Mouse (Mus musculus) forebrain, embryonic 14.5 days (tissue): ENCODE measurements around the gene Slc34a1. TPM values are rescaled to one million over a fixed set of nuclear protein-coding genes. Genes with fewer than 3 reads are reported as not detected.

ENCODE experiments used
- ATAC-seq: fragments of 200-750 bp; cut with Nextera tagmentation; 2 replicates; pipeline ENCODE4 v1.8.0; 2017; ENCODE audit warnings: mild to moderate bottlenecking, moderate library complexity
- DNase-seq: peaks from one replicate; pipeline ENCODE4 v3.0.0-alpha.2; 2015; ENCODE audit warnings: low spot score
- H3K27ac ChIP-seq: fragments of 300-500 bp; sonication (generic); 2 replicates; pipeline ENCODE4 v1.5.1; 2014; ENCODE audit warnings: low read depth, mild to moderate bottlenecking, control low read depth, low read length, moderate library complexity
- H3K27me3 ChIP-seq: fragments of 300-500 bp; sonication (generic); replicated peaks from 2 replicates; pipeline ENCODE4 v1.6.1; 2014; ENCODE audit warnings: low read length, control low read depth, mixed read lengths; ENCODE audit not compliant: control insufficient read depth, insufficient read depth
- H3K36me3 ChIP-seq: fragments of 300-500 bp; sonication (generic); 2 replicates; pipeline ENCODE4 v1.6.1; 2014; ENCODE audit warnings: low read length, control low read depth; ENCODE audit not compliant: control insufficient read depth, insufficient read depth
- H3K4me1 ChIP-seq: fragments of 300-500 bp; sonication (generic); 2 replicates; pipeline ENCODE4 v1.6.1; 2014; ENCODE audit warnings: antibody characterized with exemption, low read length, control low read depth; ENCODE audit not compliant: control insufficient read depth, insufficient read depth
- H3K4me2 ChIP-seq: fragments of 300-500 bp; sonication (generic); 2 replicates; pipeline ENCODE4 v1.6.1; 2014; ENCODE audit warnings: mild to moderate bottlenecking, control low read depth, low read length
- H3K4me3 ChIP-seq: fragments of 300-500 bp; sonication (generic); 2 replicates; pipeline ENCODE4 v1.5.1; 2014; ENCODE audit warnings: low read depth, low read length, control low read depth
- H3K9ac ChIP-seq: fragments of 300-500 bp; sonication (generic); 2 replicates; pipeline ENCODE4 v1.6.1; 2014; ENCODE audit warnings: mild to moderate bottlenecking, low read length, control low read depth, moderate library complexity
- H3K9me3 ChIP-seq: fragments of 300-500 bp; sonication (generic); replicated peaks from 2 replicates; pipeline ENCODE4 v1.6.1; 2016; ENCODE audit warnings: low read length, control low read depth, mixed read lengths; ENCODE audit not compliant: control insufficient read depth
- WGBS: fragments of 180-500 bp; shearing (Covaris S2); extraction: QIAGEN DNeasy Blood & Tissue Kit; methylation state at CpG from one replicate; pipeline ENCODE4 v1.1.7; 2014; 5-methylcytosine and 5-hydroxymethylcytosine counted together
- polyA plus RNA-seq: library from polyadenylated mRNA; unstranded; fragments of >200 nt; fragmentation: Nextera tagmentation; extraction: Ambion mirVana; gene quantifications from 2 replicates; pipeline ENCODE4 v1.2.1, GENCODE M21; 2014

Gene Slc34a1
- not detected in 2 replicates for polyA plus RNA-seq

DNA sequence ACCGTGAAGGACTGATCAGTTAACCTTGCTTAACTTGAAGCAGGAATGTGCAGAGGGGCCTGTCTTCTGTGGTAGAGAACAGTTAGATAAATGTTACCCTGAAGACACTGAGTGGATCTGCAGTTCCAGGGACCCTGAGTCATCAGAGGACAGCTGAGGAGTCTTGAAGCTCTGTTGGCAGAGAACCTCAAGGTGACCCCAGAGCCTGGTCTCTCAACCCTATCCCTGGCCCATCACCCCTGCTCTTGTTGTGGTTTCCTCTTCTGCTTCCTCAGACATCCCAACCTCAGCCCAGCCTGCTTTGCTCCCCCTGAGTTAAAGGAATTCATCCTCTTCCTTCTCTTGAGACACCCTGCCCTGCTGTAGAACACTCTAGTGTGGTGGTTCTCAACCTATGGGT lies at the start of gene Slc34a1:
Gene Slc34a1 (plus strand): TSS at position 100 of the 400 bp plus-strand sequence.
- H3K4me1 ChIP-seq = no peaks in the 10 kb centered on the region
- no peak for DNase-seq
- H3K27ac ChIP-seq = no peak within 1 kb of the TSS
- 94% methylated on average over 1 of the region's 1 CpGs for WGBS
- no peak for ATAC-seq
- H3K9me3 ChIP-seq = no peaks in the 10 kb centered on the region
- H3K36me3 ChIP-seq = no peaks in the 10 kb centered on the region
- no peak within 1 kb of the TSS for H3K4me2 ChIP-seq
- H3K9ac ChIP-seq = no peak within 1 kb of the TSS
- no peaks in the 10 kb centered on the region for H3K27me3 ChIP-seq
- H3K4me3 ChIP-seq = no peak within 1 kb of the TSS

DNA sequence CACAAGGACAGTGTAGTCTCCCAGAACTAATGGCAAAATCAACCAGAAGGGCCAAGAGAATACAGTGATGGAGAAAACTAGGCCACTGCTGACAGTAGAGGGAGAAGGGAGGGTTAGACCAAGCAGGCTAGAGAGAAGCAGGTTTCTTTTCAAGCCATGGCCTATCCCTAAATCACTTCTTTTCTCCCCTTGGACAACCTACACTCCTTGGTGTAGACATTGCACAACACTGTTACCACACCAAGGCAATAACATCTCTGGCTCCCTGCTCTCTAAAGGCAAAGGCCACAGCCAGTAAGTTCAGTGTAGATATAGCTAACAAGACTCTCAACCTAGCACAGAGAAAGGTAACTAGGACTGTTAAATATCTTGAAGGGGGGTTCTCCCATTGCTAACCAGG lies 36.8 kb upstream of the Slc34a1 start:
- H3K27me3 ChIP-seq = no peaks in the 10 kb centered on the region
- peak overlapping the region; percentile 85; the same call in 1 of the 2 replicates for H3K9ac ChIP-seq
- H3K4me3 ChIP-seq = peak overlapping the region; percentile 94
- DNase-seq (no peak), ATAC-seq (no peak)
- H3K27ac ChIP-seq = no peak overlapping the region
- peaks cover 40% of the 10 kb centered on the region for H3K36me3 ChIP-seq
- H3K9me3 ChIP-seq = no peaks in the 10 kb centered on the region
- H3K4me1 ChIP-seq = peaks cover 10% of the 10 kb centered on the region
- H3K4me2 ChIP-seq = peak overlapping the region; percentile 86

DNA sequence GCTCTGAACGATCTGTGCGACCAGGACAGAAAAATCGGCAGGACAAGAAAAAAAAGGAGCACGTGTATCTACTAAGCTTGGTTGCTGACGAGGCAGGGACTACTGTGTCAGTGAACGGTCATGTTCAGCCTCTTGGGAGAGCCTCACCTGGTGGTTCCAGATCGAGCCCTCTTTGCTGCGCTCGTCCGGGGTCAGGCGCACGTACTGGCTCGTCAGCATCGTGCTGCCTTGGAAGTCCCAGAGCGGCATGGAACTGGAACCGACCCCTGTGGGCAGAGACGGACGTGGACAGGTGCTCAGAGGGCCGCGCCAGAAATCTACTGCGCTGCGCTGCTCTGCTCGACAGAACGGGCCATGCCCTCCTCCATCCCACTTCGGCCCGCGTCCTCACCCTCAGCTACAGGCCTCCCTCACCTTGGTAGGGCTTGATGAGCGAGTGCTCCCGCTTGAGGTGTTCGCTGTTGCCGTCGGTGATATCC lies 36.0 kb upstream of the Slc34a1 start:
- peaks cover 34% of the 10 kb centered on the region for H3K36me3 ChIP-seq
- H3K4me2 ChIP-seq = peak overlapping the region; percentile 86
- H3K9me3 ChIP-seq = no peaks in the 10 kb centered on the region
- peak overlapping the region; percentile 85 for H3K9ac ChIP-seq
- WGBS = under 1% methylated on average over 32 of the region's 32 CpGs
- ATAC-seq = peak; percentile 50
- H3K27me3 ChIP-seq = 0 out of 2 replicates have a peak, but pooled peaks cover 2% of the 10 kb centered on the region
- H3K27ac ChIP-seq = peak overlapping the region; percentile 89
- no peak for DNase-seq
- peak overlapping the region; percentile 94 for H3K4me3 ChIP-seq
- peaks cover 10% of the 10 kb centered on the region for H3K4me1 ChIP-seq

DNA sequence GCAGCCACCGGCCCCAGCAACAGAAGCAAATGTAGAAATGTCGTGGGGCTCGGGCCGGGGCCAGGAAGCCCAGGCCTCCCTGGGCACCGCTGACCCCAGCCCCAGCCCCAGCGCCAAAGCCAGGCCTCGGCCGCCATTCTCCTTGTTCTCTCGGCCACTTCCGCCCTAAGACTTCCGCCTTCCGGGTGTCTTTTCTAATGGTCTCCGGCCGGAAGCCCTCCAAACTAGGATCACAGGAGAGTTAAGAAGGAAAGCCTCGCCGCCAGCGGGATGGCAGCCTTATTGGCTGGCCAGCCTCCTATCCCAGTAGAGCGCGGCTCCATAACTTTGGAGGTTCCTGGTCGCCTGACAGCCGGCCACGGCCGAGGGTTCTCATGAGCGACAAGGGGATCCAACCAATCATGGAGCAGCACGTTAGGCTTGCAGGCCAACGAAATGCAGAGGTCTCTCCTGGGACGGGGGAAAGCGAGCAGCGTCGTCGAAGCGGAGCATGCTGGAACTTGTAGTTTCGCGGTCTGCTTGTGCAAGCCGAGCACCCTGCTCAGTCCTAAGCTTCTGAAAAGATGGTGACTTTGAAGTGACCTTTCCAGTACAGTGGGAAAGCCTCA lies 35.4 kb upstream of the Slc34a1 start, which contains the start of gene Lman2:
Gene Lman2 (minus strand): TSS at position 331 of the 608 bp plus-strand sequence.
- Histone ChIP-seq H3K36me3 (peaks cover 31% of the 10 kb centered on the region), H3K4me2 (peak within 1 kb of the TSS; percentile 86), H3K9ac (peak within 1 kb of the TSS; percentile 85), H3K9me3 (no peaks in the 10 kb centered on the region), H3K27ac (peak within 1 kb of the TSS; percentile 89), H3K4me1 (peaks cover 10% of the 10 kb centered on the region), H3K27me3 (0 out of 2 replicates have a peak, but pooled peaks cover 2% of the 10 kb centered on the region), H3K4me3 (peak within 1 kb of the TSS; percentile 94)
- DNase-seq (peak; percentile 99), ATAC-seq (peak; percentile 99)
- under 1% methylated on average over 35 of the region's 35 CpGs for WGBS

DNA sequence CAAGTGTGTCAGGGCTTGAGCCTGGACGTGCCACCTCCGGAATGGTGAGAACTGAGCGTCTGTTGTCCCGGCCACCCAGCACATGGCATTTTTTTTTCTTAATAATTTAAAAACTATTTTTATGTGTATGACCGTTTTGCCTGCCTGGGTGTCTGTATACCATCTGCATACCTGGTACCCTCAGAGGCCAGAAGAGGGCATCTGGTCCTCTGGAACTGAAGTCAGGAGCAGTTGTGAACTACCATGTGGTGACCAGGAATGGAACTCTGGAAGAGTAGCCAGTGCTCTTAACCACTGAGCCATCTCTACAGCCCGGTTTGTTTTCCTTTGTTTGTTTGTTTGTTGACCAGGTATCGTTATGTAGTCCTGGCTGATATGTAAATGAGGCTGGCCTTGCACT lies 29.6 kb upstream of the Slc34a1 start:
- no peak overlapping the region for H3K4me3 ChIP-seq
- no peak for DNase-seq
- no peak for ATAC-seq
- 81% methylated on average over 7 of the region's 7 CpGs for WGBS
- H3K27me3 ChIP-seq = 0 out of 2 replicates have a peak, but pooled peaks cover 2% of the 10 kb centered on the region
- H3K4me1 ChIP-seq = no peaks in the 10 kb centered on the region
- no peaks in the 10 kb centered on the region for H3K36me3 ChIP-seq
- H3K4me2 ChIP-seq = no peak overlapping the region
- no peak overlapping the region for H3K27ac ChIP-seq
- no peak overlapping the region for H3K9ac ChIP-seq
- H3K9me3 ChIP-seq = no peaks in the 10 kb centered on the region

DNA sequence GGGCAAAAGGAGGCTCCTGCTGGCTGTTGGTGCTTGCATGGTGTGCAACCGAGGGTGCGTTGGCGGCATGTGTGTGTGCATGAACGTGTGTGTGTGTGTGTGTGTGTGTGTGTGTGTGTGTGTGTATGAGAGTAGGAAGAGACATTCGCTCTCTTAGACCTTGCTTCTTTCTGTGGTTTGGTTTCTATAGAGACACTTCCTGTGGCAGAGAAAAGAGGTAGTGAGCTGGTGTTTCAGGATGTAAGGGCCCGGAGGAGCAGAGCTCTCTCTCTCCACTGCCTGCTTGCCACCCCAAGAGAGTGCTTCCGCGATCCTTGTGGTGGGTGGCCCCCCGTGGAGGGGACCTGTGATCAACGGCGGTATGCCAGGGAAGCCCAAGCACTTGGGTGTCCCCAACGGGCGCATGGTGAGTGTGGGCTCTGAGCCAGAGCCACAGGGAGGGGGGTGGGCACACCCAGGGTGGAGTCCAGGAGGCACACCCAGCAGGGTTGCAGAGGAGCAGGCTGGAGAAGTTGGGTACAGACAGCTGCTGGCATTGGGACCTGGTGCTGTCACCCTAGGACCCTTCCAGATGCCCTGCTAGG lies 28.4 kb upstream of the Slc34a1 start, which contains the start of gene Rgs14:
Gene Rgs14 (plus strand): TSS at position 202 of the 584 bp plus-strand sequence.
- 0 out of 2 replicates have a peak, but pooled peaks cover 2% of the 10 kb centered on the region for H3K27me3 ChIP-seq
- no peak within 1 kb of the TSS for H3K4me3 ChIP-seq
- H3K4me1 ChIP-seq = no peaks in the 10 kb centered on the region
- H3K27ac ChIP-seq = no peak within 1 kb of the TSS
- H3K9ac ChIP-seq = no peak within 1 kb of the TSS
- 61% methylated on average over 13 of the region's 13 CpGs for whole genome bisulfite sequencing
- H3K4me2 ChIP-seq = no peak within 1 kb of the TSS
- DNase-seq = no peak
- no peaks in the 10 kb centered on the region for H3K36me3 ChIP-seq
- no peaks in the 10 kb centered on the region for H3K9me3 ChIP-seq
- ATAC-seq = no peak

DNA sequence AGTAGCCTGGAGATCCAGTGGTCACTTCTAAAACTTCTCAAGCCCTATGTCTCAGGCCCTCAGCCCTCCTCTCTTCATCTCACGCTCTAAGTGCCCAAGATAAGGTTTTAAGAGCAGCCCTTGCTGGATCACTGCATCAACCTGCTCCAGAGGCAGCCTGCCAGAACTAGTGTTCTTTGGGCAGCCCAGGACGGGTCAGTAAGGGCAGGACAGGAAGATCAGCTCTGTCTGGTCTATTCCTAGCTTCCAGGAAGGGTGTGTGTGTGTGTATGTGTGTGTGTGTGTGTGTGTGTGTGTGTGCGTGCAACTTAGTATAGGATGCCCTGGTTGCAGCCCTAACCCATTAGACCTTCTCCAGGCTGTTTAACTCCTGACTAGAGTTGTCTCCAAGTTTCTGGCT lies 27.8 kb upstream of the Slc34a1 start:
- 71% methylated on average over 3 of the region's 3 CpGs for WGBS
- H3K4me3 ChIP-seq = no peak overlapping the region
- H3K4me1 ChIP-seq = no peaks in the 10 kb centered on the region
- H3K4me2 ChIP-seq = no peak overlapping the region
- H3K9ac ChIP-seq = no peak overlapping the region
- no peak for ATAC-seq
- no peak for DNase-seq
- H3K27ac ChIP-seq = no peak overlapping the region
- 0 out of 2 replicates have a peak, but pooled peaks cover 2% of the 10 kb centered on the region for H3K27me3 ChIP-seq
- no peaks in the 10 kb centered on the region for H3K36me3 ChIP-seq
- H3K9me3 ChIP-seq = no peaks in the 10 kb centered on the region

DNA sequence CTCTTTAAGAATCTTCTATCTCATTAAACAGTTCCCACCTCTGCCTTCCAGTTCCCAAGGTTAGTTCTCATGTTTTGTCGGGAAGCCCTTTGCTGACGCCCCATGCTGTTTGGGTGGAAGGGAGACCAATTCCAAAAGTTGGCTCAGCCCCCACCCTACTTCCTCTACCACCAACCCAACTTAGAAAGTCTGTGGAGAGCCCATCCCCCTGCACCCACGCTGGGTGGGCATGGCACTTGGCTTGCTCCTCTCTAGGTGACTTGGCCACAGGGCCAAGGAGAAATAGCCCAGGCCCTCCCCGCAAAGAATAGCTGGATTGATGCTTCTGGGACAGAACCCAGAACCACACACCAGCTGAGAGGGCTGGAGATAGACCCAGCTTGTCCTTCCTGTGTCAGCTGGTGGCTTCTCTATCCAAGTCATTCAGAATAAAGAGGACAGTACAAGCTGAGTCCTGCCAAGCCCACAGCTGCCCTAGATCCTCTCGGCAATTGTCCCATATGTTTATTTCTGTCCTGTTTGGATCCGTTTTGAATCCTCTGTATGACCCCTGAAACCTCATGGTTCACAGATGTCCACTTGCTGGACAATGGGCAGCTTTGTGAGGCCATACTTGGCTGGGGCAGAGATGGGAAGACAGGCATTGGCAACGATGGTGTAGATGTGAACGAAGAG lies 26.8 kb upstream of the Slc34a1 start:
- DNase-seq (no peak), ATAC-seq (no peak)
- H3K9ac ChIP-seq = no peak overlapping the region
- no peaks in the 10 kb centered on the region for H3K9me3 ChIP-seq
- H3K36me3 ChIP-seq = no peaks in the 10 kb centered on the region
- H3K4me2 ChIP-seq = no peak overlapping the region
- H3K4me3 ChIP-seq = no peak overlapping the region
- H3K27me3 ChIP-seq = 0 out of 2 replicates have a peak, but pooled peaks cover 6% of the 10 kb centered on the region
- H3K27ac ChIP-seq = no peak overlapping the region
- WGBS = 79% methylated on average over 8 of the region's 8 CpGs
- H3K4me1 ChIP-seq = no peaks in the 10 kb centered on the region
